Mouse (Mus musculus): Measurements from ENCODE around the gene Exoc2.

DNA sequence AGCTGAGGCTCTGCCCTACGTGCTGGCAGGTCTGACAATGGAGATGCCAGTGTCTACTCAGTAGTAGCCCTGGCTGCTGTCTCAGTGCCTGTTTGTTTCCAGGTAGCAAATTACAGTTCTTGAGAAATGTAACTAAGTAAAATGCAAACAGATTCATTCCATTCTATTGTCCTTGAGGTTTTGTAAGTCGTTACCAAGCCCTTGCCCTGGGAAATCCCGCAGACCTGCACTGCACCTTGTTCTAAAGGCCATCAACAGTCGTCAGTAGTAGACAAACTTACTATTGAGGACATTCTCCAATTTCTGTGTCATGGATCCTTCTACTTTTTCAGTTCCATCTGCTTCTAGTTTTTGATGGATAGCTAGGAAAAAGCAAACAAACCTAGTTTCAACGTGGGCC, 63.0 kb downstream of the Exoc2 start:
- no peak for TF ChIP-seq CTCF (IDR thresholded peaks at IDR 0.05; ENCODE audit: low read depth, low read length)
- TF ChIP-seq POLR2A (IDR thresholded peaks at IDR 0.05; ENCODE audit: extremely low read depth, insufficient read depth, low read length), result no peak
